Mouse (Mus musculus) left cerebral cortex, postnatal 10 days (tissue): ENCODE results near the gene Olfr979. TPM values are rescaled to one million over a fixed set of nuclear protein-coding genes. Genes with fewer than 3 reads are reported as not detected.
"Not testable (repeated sequence)": the region's sequence is repeated elsewhere in the genome, so short reads cannot be mapped to it uniquely, and the experiment has no call there.

ENCODE experiments used
- DNase-seq, 2 experiments: peaks; one replicate each; pipeline ENCODE4 v3.0.0; 2021 to 2022; ENCODE audit warnings: low spot score in 2 of 2, mixed read lengths in 1 of 2; ENCODE audit errors: extremely low spot score in 1 of 2
- intact Hi-C: fragments of 180-260 bp; cut with DNase I; formaldehyde crosslinking; loops from one replicate; pipeline ENCODE4 v1.15.1; 2025
- total RNA-seq, 2 experiments: library from RNA; stranded (reverse); gene quantifications; 2 replicates each; pipeline ENCODE4 v1.2.3; 2021

Gene Olfr979
- not detected for total RNA-seq

DNA sequence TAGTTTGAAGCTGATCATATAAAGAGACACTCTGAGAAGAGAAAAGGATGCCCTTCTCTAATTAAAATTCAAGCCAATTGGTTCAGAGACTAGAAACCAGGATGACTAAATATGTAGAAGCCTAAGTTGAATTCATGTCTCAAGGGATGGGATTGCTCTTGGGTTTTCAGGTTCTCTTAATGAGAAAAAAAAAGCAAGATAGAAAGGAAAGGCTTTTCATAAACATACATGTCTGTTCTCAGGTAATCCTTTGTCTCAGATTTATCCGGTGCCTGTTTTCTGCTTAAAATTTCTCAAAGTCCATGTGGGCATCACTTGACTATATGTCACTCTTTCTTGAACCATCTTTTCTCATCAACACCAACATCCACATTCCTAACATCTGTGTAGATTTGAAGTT, at the start of gene Olfr979:
Gene Olfr979 (minus strand): TSS at position 101 of the 400 bp plus-strand sequence.
- intact Hi-C loops = no loop called here

DNA sequence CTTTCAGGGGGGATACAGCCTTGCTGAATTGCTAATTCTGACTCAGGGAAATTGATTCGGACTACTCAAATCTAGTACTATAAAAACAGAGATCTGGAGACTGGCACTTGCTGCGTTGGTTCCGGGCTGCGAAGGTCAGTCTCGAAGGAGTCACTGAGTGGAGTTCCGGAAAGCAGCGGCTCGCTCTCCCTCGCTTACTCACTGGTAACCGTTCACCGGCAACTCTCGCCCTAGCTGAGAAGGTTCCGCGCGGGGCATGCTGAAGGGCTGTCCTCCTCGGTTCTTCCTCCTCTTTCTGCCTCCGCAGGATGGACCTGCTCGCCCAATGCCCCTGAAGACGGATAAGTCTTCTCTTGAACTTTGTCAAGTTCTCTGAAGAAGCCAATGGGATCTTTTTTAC, 46.9 kb upstream of the Olfr979 start:
- intact Hi-C loops = no loop called here
- DNase-seq = no peak

More for the DNA sequence above, at the start of gene Olfr979:
- DNase-seq = no peak

DNA sequence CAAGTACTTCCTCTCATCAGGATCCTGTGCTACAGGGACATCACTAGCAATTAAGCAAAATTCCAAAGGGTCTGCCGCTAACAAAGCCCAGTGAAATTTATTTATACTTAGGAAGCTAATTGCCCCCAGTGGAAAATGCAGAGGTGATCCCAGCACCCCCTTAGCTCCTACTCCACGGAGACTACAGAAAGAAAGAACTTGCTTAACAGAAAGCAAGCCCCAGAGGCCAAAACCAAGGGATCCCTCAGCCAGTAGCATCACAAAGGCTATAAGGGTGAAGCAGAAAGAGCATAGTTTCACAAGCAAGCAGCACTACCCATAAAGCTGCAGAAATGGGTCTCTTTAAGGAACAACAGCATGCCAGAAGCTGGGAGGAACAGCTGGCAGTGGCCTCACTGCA, 17.9 kb upstream of the Olfr979 start, which contains the start of gene Olfr981:
Gene Olfr981 (plus strand): TSS at position 301 of the 400 bp plus-strand sequence.
- no peak for DNase-seq
- intact Hi-C loops = no loop called here

DNA sequence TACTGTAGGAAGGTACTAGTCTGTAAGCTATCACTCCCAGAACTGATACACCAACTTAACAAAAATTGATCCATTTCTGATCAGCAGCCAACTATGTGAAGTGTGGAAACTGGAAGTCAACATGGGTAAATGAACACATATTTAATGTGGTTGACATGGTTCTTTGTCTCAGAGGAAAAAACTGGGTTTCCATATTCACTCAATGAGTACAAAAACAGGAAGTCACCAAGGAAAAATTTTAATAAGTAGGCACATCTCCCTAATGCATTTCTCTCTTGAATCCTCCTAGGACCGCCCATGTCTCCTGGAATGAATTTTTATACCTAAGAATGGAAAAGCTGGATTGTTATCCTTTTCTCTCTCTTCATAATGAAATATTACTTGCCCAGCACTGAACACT, 6.2 kb upstream of the Olfr979 start, which contains the start of gene Olfr980:
Gene Olfr980 (minus strand): TSS at position 101 of the 400 bp plus-strand sequence.
- intact Hi-C loops = no loop called here
- DNase-seq = no peak

DNA sequence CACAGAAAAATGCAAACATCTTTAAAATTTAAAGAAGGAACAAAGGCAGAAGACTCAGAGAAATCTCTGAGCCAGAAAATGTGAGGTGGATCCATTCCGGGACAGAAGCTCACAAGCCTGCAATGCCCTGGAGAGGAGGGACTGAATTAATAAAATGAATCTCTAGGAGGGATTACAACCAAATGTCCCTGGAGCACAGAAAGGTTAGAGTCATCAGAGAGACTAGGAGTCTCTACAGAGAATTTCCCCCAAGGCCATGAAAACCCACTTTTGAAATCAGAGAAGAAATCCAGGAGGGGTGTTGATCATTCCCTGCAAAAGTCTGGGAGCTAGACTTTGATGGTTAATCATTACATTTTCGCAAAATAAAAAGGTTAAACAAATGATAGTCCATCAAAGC, 11.5 kb downstream of the Olfr979 start, which contains the start of gene Olfr978:
Gene Olfr978 (plus strand): TSS at position 301 of the 400 bp plus-strand sequence.
- intact Hi-C loops = no loop called here
- DNase-seq = no peak

DNA sequence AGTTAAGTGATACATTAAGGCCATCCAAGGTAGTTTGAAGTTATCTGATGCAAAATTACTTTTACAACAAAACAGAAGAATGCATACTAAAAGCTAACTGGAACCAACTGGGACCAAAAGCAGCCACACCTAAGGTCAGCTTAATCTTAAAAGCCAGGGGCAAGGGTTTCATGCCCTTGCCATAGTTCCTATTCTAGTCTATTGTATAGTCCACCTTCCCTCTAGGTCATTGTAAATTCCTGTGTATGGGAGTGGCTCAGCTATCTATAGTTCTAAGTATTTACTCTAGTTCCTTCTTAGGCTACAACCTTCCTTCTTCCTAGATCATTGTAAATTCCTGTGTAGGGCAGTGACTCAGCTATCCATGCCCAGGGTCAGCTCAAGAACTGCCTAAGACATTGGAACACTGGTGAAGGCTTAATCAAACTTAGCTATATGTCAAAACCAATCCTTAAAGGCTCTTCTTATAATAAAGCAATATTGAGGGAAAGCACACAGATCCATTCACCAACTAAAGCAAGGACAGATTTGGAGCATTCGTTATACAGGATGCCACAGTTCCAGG, 26.6 kb downstream of the Olfr979 start:
- DNase-seq, intact Hi-C loops: not testable (repeated sequence)

DNA sequence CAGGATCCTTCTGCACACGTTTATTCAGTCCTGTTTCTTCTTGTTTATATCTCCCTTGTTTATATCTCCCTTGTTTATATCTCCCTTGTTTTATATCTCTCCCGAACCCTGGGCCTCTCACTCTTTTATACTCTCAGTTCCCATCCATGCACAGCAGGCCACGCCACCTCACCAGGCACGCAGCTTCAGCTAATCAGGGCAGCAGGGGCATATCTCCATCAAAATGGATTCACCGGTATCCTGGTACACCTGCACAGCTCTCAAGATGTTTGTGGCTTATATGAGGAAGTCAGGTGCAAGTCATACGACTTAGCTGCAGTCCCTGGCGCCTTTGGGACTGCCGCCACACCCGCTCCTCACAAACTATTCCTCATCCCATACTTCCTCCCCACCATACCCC, 42.2 kb downstream of the Olfr979 start, which contains the start of gene Olfr976:
Gene Olfr976 (minus strand): TSS at position 101 of the 400 bp plus-strand sequence.
- DNase-seq, intact Hi-C loops: not testable (repeated sequence)

DNA sequence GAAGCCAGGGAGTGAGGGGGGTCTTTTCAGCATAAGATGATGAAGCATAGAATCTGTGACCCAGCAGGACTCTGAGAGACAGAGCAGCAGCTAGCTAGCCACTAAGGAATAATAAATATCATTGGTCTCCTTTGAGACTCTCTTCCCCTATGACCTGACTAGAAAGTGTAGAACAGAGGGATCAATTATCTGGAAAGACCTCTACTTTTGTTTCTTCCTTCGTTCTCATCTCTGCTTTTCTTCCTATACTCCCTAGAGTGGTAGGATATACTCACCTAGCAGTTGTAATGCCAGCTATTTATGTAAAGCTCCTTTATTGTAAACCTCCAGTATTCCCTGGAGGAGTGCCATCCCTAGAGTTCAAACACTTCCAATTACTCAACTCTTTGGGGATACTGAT, 51.3 kb downstream of the Olfr979 start, which contains the start of gene Olfr975:
Gene Olfr975 (minus strand): TSS at position 101 of the 400 bp plus-strand sequence.
- intact Hi-C loops = no loop called here
- no peak for DNase-seq

Other genes starting within 250 kb of the Olfr979 start
- gene Olfr968, start 220.2 kb downstream of the Olfr979 start, total RNA-seq = not detected
- not detected for gene Olfr969, start 212.5 kb downstream of the Olfr979 start, total RNA-seq
- gene Olfr970, start 194.6 kb downstream of the Olfr979 start, total RNA-seq = not detected
- gene Olfr971, start 166.6 kb downstream of the Olfr979 start, total RNA-seq = not detected
- gene Olfr972, start 137.0 kb downstream of the Olfr979 start, total RNA-seq = not detected
- gene Olfr229, start 96.1 kb downstream of the Olfr979 start, total RNA-seq = not detected
- gene Olfr974, start 66.0 kb downstream of the Olfr979 start, total RNA-seq = not detected
- not detected for gene Olfr975, start 51.4 kb downstream of the Olfr979 start, total RNA-seq
- not detected for gene Olfr976, start 42.3 kb downstream of the Olfr979 start, total RNA-seq
- not detected for gene Olfr978, start 11.4 kb downstream of the Olfr979 start, total RNA-seq
- gene Olfr980, start 6.1 kb upstream of the Olfr979 start, total RNA-seq = not detected
- gene Olfr981, start 18.0 kb upstream of the Olfr979 start, total RNA-seq = not detected
- gene Olfr982, start 70.4 kb upstream of the Olfr979 start, total RNA-seq = not detected
- not detected for gene Olfr983, start 90.1 kb upstream of the Olfr979 start, total RNA-seq
- not detected for gene Olfr984, start 110.7 kb upstream of the Olfr979 start, total RNA-seq
- gene Olfr985, start 126.7 kb upstream of the Olfr979 start, total RNA-seq = not detected
- not detected for gene Tmem225, start 144.7 kb upstream of the Olfr979 start, total RNA-seq
- gene Olfr986, start 177.5 kb upstream of the Olfr979 start, total RNA-seq = not detected
- gene Zfp202, start 188.9 kb upstream of the Olfr979 start, total RNA-seq = 1 to 10 TPM; 4.0 to 4.9 TPM